9 mouse cellular contexts compared by ENCODE assay signal in the genomic region with DNA sequence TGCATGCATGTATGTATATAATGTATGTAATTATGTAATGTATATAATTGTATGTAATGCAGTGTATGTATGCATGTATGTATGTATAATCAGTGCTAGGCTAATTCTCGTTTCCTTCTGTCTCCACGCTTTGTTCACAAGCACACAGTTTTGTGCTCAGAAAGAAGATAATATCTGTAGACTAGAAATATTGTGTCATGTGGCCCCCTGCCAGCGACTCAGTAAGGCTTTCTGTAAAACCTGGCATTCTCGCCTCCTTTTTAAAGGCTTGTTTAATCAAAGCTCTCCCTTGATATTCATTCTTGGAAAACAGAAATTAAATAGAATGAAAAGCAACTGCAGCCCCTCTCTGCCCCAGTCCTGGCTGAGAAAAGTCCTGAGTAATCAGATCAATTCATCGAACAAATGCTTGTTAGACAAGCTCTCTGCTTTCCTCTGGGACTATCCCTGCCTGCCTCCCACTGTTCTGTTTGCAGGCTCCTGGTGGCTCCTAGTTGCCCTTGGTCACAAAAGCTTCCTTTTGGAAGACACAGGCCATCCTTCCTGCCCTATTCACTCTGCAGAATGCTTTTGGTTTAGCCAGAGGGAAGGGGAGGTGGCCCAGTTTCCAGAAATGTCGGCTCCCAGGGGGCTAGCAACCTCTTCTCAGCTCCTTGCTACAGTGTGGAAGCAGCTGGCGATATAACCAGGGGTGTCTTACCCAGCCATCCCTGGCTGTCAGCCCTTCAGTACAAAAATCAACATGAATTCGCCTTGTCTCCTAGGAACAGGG. TPM values are rescaled to one million over a fixed set of nuclear protein-coding genes. Genes with fewer than 3 reads are reported as not detected.
DNase-seq lines count a peak whose midpoint lies in the region; ATAC-seq and TF ChIP-seq lines count a peak whose summit lies in the region.
"Had no signal": no experiment of that assay in that cellular context is flagged by ENCODE, and none has a peak within 500 bp of the region (broad histone marks: within the 10 kb centered on the region; RNA-seq: fewer than 3 reads in every experiment).

No protein-coding gene starts in this region.

- H3K27ac ChIP-seq in forebrain, embryonic 15.5 days (replicated peaks), result peak overlapping the region; percentile 84
- H3K27ac ChIP-seq in midbrain, embryonic 12.5 days (replicated peaks), result peak overlapping the region; percentile 53
- H3K27ac ChIP-seq in stomach, postnatal 0 days (replicated peaks), result no peak overlapping the region
- H3K27ac ChIP-seq in intestine, embryonic 16.5 days (ENCODE audit: low read length), result no peak overlapping the region
- H3K27ac ChIP-seq: limb, embryonic 15.5 days had no signal

- H3K9ac ChIP-seq in forebrain, embryonic 15.5 days (replicated peaks), result peak overlapping the region; percentile 18
- H3K9ac ChIP-seq in midbrain, embryonic 12.5 days (replicated peaks), result no peak overlapping the region
- no peak overlapping the region for H3K9ac ChIP-seq in stomach, postnatal 0 days (ENCODE audit: low read length)
- no peak overlapping the region; the same call in 1 of the 2 replicates for H3K9ac ChIP-seq in intestine, embryonic 16.5 days (ENCODE audit: low read depth, low read length)
- H3K9ac ChIP-seq: limb, embryonic 15.5 days had no signal

- H3K4me2 ChIP-seq in forebrain, embryonic 15.5 days (replicated peaks), result no peak overlapping the region
- no peak overlapping the region for H3K4me2 ChIP-seq in midbrain, embryonic 12.5 days (replicated peaks)
- H3K4me2 ChIP-seq in stomach, postnatal 0 days (replicated peaks; ENCODE audit: low read depth), result no peak overlapping the region
- no peak overlapping the region for H3K4me2 ChIP-seq in intestine, embryonic 16.5 days (ENCODE audit: low read depth, low read length)
- H3K4me2 ChIP-seq: limb, embryonic 15.5 days had no signal

- H3K4me3 ChIP-seq in forebrain, embryonic 15.5 days, result no peak overlapping the region
- H3K4me3 ChIP-seq in midbrain, embryonic 12.5 days, result no peak overlapping the region
- H3K4me3 ChIP-seq in stomach, postnatal 0 days (ENCODE audit: low read depth, low read length), result no peak overlapping the region
- no peak overlapping the region for H3K4me3 ChIP-seq in intestine, embryonic 16.5 days (ENCODE audit: low read length)
- H3K4me3 ChIP-seq: limb, embryonic 15.5 days had no signal

- ATAC-seq in forebrain, embryonic 15.5 days (replicated peaks), result peak; percentile 57
- ATAC-seq in midbrain, embryonic 12.5 days (ENCODE audit: low FRiP score, low read depth), result peak; percentile 42
- no peak for ATAC-seq in stomach, postnatal 0 days (ENCODE audit: low FRiP score, low TSS enrichment)
- no peak for ATAC-seq in intestine, embryonic 16.5 days

- TF ChIP-seq EP300 in stomach, postnatal 0 days (optimal IDR thresholded peaks at IDR 0.05), result no peak

- peak; percentile 18 for DNase-seq in gastrocnemius, postnatal 10 days
- DNase-seq in gastrocnemius, adult 8-10 months (ENCODE audit: low spot score in 2 of 2), result no peak
- DNase-seq in Muller cell, postnatal 12 days (ENCODE audit: inconsistent ontology term), result peak; percentile 17
- DNase-seq in stomach, postnatal 0 days (ENCODE audit: low spot score), result no peak
- no peak for DNase-seq in spleen, postnatal 14 days (ENCODE audit: low spot score in 2 of 2)

- H3K4me1 ChIP-seq in forebrain, embryonic 15.5 days, result peaks cover 25% of the 10 kb centered on the region
- H3K4me1 ChIP-seq in midbrain, embryonic 12.5 days, result peaks cover 18% of the 10 kb centered on the region
- no peaks in the 10 kb centered on the region; the same call in 1 of the 2 replicates for H3K4me1 ChIP-seq in stomach, postnatal 0 days (replicated peaks; ENCODE audit: control insufficient read depth, insufficient read depth)
- no peaks in the 10 kb centered on the region for H3K4me1 ChIP-seq in intestine, embryonic 16.5 days (ENCODE audit: control insufficient read depth, insufficient read depth, low read length)

- H3K27me3 ChIP-seq in forebrain, embryonic 15.5 days, result no peaks in the 10 kb centered on the region
- no peaks in the 10 kb centered on the region; the same call in 1 of the 2 replicates for H3K27me3 ChIP-seq in midbrain, embryonic 12.5 days
- H3K27me3 ChIP-seq in stomach, postnatal 0 days (ENCODE audit: control insufficient read depth, insufficient read depth, low read length), result no peaks in the 10 kb centered on the region
- no peaks in the 10 kb centered on the region for H3K27me3 ChIP-seq in intestine, embryonic 16.5 days (replicated peaks; ENCODE audit: control insufficient read depth, insufficient read depth, low read length)
- H3K27me3 ChIP-seq: limb, embryonic 15.5 days had no signal

- H3K36me3 ChIP-seq in forebrain, embryonic 15.5 days, result no peaks in the 10 kb centered on the region
- H3K36me3 ChIP-seq in midbrain, embryonic 12.5 days, result no peaks in the 10 kb centered on the region
- H3K36me3 ChIP-seq in stomach, postnatal 0 days (ENCODE audit: control insufficient read depth, insufficient read depth, low read length), result no peaks in the 10 kb centered on the region
- H3K36me3 ChIP-seq in intestine, embryonic 16.5 days (ENCODE audit: control insufficient read depth, insufficient read depth, low read length), result no peaks in the 10 kb centered on the region
- H3K36me3 ChIP-seq: limb, embryonic 15.5 days had no signal

- TF ChIP-seq CTCF in stomach, postnatal 0 days (IDR thresholded peaks at IDR 0.05; ENCODE audit: low read depth), result no peak

- WGBS in forebrain, embryonic 15.5 days, result 11% methylated on average over 8 of the region's 8 CpGs
- 37% methylated on average over 8 of the region's 8 CpGs for WGBS in midbrain, embryonic 12.5 days
- 36% methylated on average over 8 of the region's 8 CpGs for WGBS in stomach, postnatal 0 days
- WGBS in intestine, embryonic 16.5 days, result 54% methylated on average over 8 of the region's 8 CpGs

- H3K9me3 ChIP-seq in forebrain, embryonic 15.5 days, result no peaks in the 10 kb centered on the region
- no peaks in the 10 kb centered on the region for H3K9me3 ChIP-seq in midbrain, embryonic 12.5 days
- no peaks in the 10 kb centered on the region for H3K9me3 ChIP-seq in stomach, postnatal 0 days (ENCODE audit: control insufficient read depth, low read length)
- no peaks in the 10 kb centered on the region for H3K9me3 ChIP-seq in intestine, embryonic 16.5 days (ENCODE audit: control insufficient read depth, low read length)
- H3K9me3 ChIP-seq: limb, embryonic 15.5 days had no signal

RNA-seq across cellular contexts. Expression of a gene that starts 20.6 kb away (rescaled TPM):
- total RNA-seq in gastrocnemius, postnatal 10 days (2021), result 1 to 10 TPM; 2.0 to 2.6 TPM
- total RNA-seq in gastrocnemius, adult 8-10 months (2022), result 1 to 10 TPM in 1 of 4 experiments, under 1 TPM in 3; 0.25 to 1.7 (median 0.40) TPM
- polyA plus RNA-seq in forebrain, embryonic 15.5 days (2015; fragmentation: Nextera tagmentation; extraction: Ambion mirVana), result 0.20 and 0.29 TPM in 2 replicates
- polyA plus RNA-seq in midbrain, embryonic 12.5 days (2016; fragmentation: Nextera tagmentation; extraction: Ambion mirVana), result 0.08 TPM in 1 of 2 replicates, not detected in the other
- 0.05 and 0.07 TPM in 2 replicates for polyA plus RNA-seq in stomach, postnatal 0 days (2015; fragmentation: Nextera tagmentation; extraction: Ambion mirVana)
- 0.04 and 0.15 TPM in 2 replicates for polyA plus RNA-seq in intestine, embryonic 16.5 days (2015; fragmentation: Nextera tagmentation; extraction: Ambion mirVana)

Comparison
In these comparisons a context has a peak if more than half of its experiments do, and no peak if none do; other contexts are left out.
1. DNase-seq: peak in gastrocnemius, postnatal 10 days (single experiment) and Muller cell, postnatal 12 days (single experiment); none in gastrocnemius, adult 8-10 months (0 of 2), stomach, postnatal 0 days (single experiment) and spleen, postnatal 14 days (0 of 2).
2. ATAC-seq: peak in forebrain, embryonic 15.5 days (single experiment) and midbrain, embryonic 12.5 days (single experiment); none in stomach, postnatal 0 days (single experiment) and intestine, embryonic 16.5 days (single experiment).
3. H3K27ac ChIP-seq: peak in forebrain, embryonic 15.5 days (single experiment) and midbrain, embryonic 12.5 days (single experiment); none in stomach, postnatal 0 days (single experiment) and intestine, embryonic 16.5 days (single experiment).